Mouse (Mus musculus): ENCODE results near the gene Smyd4.

Gene Smyd4

GRCm38 (mm10) chr11:75420810-75421374 is 72.7 kb downstream of the Smyd4 start:
- no peak for DNase-seq (ENCODE audit: low spot score)

DNA sequence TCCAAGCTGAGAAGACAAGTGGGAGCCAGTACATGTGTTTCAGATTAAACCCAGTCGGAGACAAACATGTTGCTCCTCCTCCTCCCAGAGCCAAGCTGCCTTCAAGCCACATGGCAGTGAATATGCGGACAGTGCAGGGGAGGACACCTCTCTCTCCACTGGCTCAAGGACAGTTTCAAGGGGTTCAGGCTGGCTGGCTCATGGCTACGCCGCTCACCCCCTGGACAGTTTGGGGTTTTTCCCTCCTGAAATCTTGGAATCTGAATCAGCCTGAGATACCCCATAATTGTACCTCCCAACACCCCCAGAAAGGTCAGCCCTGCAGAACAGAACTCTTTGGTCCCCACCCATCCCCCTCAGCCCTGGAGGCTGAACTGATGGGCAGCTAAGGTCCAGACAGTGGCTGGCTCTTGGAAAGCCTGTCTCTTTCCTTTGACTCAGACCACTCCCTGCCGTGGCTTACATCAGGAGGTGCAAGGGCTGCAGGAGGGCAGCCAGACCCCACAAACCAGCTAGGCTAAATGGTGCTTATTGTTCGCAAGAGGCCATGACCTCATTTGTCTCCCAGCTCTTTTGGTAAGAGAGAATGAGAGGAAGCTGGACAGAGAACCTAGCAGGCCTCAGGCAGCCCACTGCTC is 73.3 kb downstream of the Smyd4 start:
- no peak for DNase-seq (ENCODE audit: low spot score)

DNA sequence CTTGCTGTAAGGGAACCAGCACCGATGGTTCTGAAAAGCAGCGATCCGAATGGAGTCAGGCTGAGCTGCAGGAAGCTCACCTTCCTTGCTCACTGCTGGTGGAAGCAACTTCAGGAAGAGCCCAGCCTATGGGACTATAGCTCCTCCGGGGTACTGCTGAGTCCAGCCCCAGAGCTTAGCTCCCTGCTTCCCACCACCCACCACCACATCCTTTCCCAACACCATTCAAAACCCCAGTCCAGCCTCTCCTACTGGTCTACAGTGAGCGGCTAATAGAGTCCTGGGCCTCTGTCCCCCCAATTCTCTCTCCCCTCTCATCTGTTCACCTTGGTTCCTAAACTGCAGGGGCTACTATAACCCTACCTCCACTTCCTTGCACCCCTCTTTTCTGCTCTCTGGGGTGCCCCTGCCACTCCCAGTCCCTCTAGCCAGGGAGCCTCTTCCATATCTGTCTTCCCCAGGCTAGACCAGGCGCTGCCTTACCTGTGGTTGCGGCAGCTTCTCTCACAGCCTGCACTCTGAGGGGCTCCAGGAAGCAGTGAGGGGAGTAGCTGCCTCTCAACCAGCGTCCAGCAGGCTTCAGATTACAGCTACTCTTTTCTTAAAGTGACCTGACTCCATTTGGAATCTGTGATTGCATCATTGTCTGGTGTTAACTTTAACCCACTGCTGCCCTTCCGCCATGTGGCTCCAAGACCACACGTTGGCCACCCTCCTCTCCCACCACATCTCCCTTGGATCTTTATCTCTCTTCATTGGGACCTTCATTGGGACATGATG is 74.0 kb downstream of the Smyd4 start, which contains the start of gene Serpinf1:
TSS of gene Serpinf1 (minus strand) at position 689 of the 780 bp plus-strand sequence.
- no peak for DNase-seq (ENCODE audit: low spot score)

GRCm38 (mm10) chr11:75423091-75423490 is 74.9 kb downstream of the Smyd4 start:
- no peak for DNase-seq (ENCODE audit: low spot score)

DNA sequence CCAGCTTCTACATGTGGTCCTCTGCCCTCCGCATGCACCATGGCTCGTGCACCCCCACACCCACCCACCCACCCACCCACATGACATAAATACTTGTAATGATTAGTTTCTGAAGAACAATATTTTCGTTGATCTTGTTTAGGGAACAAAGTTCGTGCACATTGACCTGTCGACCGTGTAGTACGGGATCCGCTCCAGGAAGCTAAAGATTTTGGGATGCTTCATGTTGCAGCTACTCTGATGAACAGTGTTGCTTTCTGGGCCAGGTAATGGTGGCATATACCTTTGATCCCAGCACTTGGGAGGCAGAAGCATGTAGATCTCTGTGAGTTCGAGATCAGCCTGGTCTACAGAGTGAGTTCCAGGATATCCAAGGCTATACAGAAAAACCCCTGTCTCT is 75.8 kb downstream of the Smyd4 start:
- no peak for DNase-seq (ENCODE audit: low spot score)

- no peak for DNase-seq (ENCODE audit: low spot score)
These were observed 76.2 kb downstream of the Smyd4 start for GRCm38 (mm10) chr11:75424459-75424858.

DNA sequence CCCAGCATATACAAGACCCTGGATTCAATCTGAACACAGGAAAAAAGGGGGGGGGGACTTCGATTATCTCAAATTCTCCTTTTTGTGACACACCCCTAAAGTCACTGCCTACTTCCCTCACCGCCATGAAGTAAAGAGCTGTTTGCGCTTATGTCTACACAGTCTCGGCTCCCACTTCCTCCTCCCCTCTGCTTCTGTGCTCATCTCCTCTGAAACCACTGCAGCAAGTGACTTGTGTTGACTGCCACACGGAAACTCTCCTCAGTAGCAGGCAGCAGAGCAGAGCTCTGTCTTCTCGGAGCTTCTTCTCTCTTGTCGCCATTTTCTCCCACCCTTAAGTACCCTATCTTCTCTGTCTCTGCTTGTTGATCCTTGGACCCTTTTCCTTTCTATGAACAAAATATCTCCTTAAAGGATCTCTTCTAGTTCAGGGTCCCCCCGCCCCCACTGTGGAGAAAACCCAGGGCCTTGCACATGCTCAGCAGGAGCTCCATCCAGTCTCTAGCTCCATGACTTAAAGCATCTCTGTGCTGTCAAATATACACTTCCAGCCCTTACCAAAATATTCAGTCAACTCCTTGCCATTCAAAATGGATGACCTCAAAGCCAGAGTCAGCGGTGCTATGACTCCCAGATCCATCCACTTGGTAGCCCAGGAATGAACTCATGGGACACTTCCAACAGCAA is 80.9 kb downstream of the Smyd4 start:
- no peak for DNase-seq (ENCODE audit: low spot score)

- peak; percentile 38 for DNase-seq (ENCODE audit: low spot score)
These were observed 83.1 kb downstream of the Smyd4 start for GRCm38 (mm10) chr11:75431307-75431706.

GRCm38 (mm10) chr11:75434138-75434537 is 85.9 kb downstream of the Smyd4 start:
- DNase-seq (ENCODE audit: low spot score), result no peak

GRCm38 (mm10) chr11:75438194-75438593 is 90.0 kb downstream of the Smyd4 start:
- DNase-seq (ENCODE audit: low spot score), result no peak

DNA sequence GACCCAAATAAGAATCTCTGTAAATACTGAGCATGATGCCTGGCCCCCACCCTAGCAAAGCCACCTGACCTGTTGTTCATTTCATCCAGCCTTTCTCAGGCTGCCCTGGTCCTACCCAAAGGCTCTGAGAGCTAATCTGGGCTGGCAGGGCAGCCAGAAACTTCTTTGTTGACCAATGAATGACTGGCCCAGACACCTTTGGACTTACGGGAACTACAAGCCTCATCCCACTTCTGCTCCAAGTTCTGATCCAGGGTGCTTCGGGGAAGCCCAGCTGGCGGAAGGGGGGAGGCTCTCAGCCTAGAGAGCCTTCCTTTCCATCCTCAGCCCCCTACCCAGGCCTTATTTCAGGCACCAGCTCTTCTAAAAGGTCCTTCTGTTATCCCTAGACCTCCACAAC is 90.6 kb downstream of the Smyd4 start:
- no peak for DNase-seq (ENCODE audit: low spot score)

- DNase-seq (ENCODE audit: low spot score), result no peak
These were observed 91.1 kb downstream of the Smyd4 start, which contains the start of gene Serpinf2 for GRCm38 (mm10) chr11:75439363-75439762. Gene Serpinf2 (minus strand): TSS chr11:75439591.

GRCm38 (mm10) chr11:75439951-75440350 is 91.7 kb downstream of the Smyd4 start:
- DNase-seq (ENCODE audit: low spot score), result no peak

DNA sequence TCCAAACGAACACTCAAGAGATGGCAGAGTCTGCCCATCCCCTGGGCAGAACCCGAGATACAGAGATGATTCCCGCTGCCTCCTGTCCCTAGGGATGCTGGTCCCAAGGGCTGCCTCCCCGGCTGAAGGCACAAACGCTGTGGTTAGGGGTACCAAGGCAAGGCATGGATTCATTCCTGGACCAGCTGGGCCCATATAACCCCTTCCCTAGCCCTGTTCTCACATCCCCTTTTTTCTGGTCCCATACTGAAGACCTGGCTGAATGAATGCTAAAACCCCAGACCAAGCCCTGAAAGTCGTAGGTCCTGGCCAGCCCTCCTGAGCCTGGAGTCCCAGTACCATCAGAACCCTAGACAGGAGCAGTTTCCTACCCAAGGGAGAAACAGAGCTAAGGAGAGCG is 92.8 kb downstream of the Smyd4 start:
- no peak for DNase-seq (ENCODE audit: low spot score)

- DNase-seq (ENCODE audit: low spot score), result no peak
These were observed 93.4 kb downstream of the Smyd4 start for GRCm38 (mm10) chr11:75441601-75442000.

DNA sequence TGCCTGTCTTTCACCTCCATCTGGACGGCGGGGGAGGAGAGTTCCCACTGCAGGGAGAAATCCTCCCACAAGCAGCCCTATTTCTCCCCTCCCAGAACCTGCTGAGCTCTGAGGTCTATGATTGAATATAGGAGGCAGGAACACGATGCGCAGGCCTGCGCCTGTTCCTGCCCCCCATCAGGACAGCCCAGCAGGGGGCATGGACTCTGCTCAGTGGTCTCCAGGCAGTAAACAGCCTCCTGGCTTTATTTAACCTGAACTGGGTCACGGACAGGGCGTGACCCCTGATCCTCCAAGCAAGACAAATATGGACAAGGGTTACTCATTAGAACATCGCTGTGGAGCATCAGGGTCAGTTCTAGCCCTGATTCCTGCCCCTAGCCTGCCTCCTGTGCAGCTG is 95.5 kb downstream of the Smyd4 start:
- DNase-seq (ENCODE audit: low spot score), result no peak

- no peak for DNase-seq (ENCODE audit: low spot score)
These were observed 100.3 kb downstream of the Smyd4 start for GRCm38 (mm10) chr11:75448575-75448974.

DNA sequence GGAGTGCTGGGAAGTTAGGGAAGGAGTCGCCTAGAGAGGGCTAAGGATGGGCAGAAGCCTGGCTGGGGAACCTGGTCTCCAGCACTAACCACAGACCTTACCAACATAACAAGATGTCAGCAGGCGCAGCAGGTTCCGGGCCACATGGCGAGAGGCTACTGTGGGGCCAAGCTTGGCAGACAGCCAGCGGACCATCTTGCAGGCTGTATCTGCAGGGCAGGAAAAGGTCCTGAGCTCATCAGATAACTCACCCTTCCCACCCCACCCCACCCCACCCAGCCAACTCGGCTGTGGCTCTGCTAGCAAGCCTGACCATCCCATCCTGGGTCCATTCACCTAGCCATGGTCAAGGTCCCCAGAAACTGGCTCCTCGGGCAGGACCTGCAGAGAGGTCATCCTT is 101.5 kb downstream of the Smyd4 start:
- DNase-seq (ENCODE audit: low spot score), result no peak

DNA sequence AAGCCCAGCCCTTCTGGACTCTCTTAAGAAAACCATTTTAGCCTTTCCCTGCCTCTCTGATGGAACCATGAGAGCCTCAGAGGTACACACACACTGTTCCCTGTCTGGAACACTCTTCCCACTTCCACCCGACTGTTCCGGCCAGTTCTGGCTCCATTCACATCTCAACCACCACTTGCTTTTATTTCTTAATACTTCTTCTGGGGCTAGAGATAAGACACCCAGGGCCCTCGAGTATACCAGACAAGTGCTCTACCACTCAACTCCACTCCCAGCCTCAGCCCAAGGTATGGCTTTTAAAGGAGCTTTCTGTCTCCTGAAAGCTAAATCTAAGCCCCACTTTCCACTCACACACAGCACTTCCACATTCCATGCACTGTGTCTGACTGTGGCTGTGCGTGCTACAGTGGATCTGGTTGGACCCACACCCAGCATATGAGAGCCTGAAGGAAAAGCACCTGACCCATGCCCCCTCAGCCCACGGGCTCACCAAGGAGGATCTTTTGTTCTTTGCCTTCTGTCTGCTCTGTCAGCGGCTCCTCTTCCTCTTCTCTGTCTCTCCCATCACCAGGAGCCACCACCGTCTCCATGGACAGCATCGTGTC is 102.2 kb downstream of the Smyd4 start:
- no peak for DNase-seq (ENCODE audit: low spot score)

- DNase-seq (ENCODE audit: low spot score), result no peak
These were observed 102.7 kb downstream of the Smyd4 start for GRCm38 (mm10) chr11:75450936-75451335.

DNA sequence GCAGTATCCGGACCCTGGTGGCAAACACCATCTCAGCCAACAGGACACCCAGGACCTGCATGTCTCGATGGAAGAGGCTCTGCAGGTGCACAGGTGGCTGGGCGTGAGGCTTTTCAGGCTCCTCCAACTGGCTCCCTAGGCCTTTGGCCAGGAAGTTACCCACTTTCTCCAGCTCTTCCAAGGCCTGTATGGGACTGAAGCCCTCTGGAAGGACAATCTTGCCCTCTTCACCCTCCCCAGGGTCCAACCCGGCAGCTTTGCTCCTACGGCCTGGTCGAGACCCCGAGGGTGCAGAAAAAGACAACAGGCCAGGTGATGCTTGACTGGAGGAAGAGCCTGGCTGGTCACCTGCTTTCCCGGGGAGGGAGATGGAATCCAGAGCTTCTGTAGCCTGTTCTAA is 103.8 kb downstream of the Smyd4 start:
- DNase-seq (ENCODE audit: low spot score), result no peak

Measured in layer of hippocampus, adult 9-10 months (tissue).